Mouse (Mus musculus) olfactory bulb, adult 2 months (tissue): ENCODE measurements around the gene Stx1b. TPM values are rescaled to one million over a fixed set of nuclear protein-coding genes. Genes with fewer than 3 reads are reported as not detected.

Source experiments
- H3K27ac ChIP-seq: fragments of 200-500 bp; 2 replicates; pipeline ENCODE4 v1.5.1; 2012; ENCODE audit warnings: low read depth, low read length; ENCODE audit not compliant: insufficient read depth
- H3K4me1 ChIP-seq: fragments of 200-500 bp; 2 replicates; pipeline ENCODE4 v1.6.1; 2012; ENCODE audit warnings: low read length; ENCODE audit not compliant: control insufficient read depth, insufficient read depth
- H3K4me3 ChIP-seq: fragments of 200-500 bp; 2 replicates; pipeline ENCODE4 v1.5.1; 2012; ENCODE audit warnings: mild to moderate bottlenecking, low read depth, low read length, moderate library complexity; ENCODE audit not compliant: insufficient read depth
- CTCF ChIP-seq: fragments of 200-500 bp; IDR thresholded peaks from 2 replicates; pipeline ENCODE4 v1.5.1; 2012; ENCODE audit warnings: low read depth, mild to moderate bottlenecking, low read length, moderate library complexity; ENCODE audit not compliant: insufficient read depth
- POLR2A ChIP-seq: fragments of 200-500 bp; IDR thresholded peaks from 2 replicates; pipeline ENCODE4 v1.6.1; 2012; ENCODE audit warnings: mild to moderate bottlenecking, low read depth, low read length, moderate library complexity; ENCODE audit not compliant: insufficient read depth
- WGBS: fragments of 180-500 bp; shearing (Covaris S2); methylation state at CpG from one replicate; pipeline ENCODE4 v1.1.7; 2018; 5-methylcytosine and 5-hydroxymethylcytosine counted together
- polyA plus RNA-seq: library from polyadenylated mRNA; stranded (reverse); fragments of >200 nt; gene quantifications from 2 replicates; pipeline ENCODE4 v1.2.4, GENCODE M21; 2012; ENCODE audit warnings: low replicate concordance; ENCODE audit not compliant: missing spikeins, insufficient read depth, insufficient read length

Stx1b gene
- polyA plus RNA-seq, 1 experiment: not detected

DNA sequence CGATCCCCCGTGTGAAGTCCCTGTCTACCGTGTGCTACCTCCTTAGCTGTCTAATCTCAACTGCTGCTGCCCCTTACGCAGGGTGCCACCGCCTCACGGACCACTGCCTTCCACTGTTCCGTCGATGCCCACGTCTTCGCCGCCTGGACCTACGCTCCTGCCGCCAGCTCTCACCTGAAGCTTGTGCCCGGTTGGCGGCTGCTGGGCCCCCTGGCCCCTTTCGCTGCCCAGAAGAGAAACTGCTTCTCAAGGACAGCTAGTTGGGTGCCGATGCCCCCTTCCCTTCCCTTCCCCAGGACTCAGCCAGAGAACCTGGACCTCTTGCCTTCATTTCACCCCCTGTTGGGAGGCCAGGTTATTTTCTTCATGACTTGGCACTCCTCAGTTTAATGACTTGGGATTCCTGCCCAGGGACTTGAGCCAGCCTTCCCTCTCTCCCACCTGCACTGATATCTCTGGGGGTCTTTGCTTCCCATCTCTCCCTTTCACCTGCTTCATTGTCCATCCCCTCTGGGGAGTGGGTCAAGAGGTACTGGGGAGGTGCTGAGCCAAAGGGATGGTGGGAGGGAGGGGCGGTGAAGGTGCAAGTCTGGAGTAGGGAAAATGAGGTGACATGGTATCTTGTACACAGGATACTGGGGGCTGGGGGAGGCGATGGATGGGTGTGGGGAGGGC is 56.5 kb downstream of the Stx1b start:
- peaks cover 23% of the 10 kb centered on the region for H3K4me1 ChIP-seq
- TF ChIP-seq CTCF: no peak
- TF ChIP-seq POLR2A: no peak
- WGBS: 92% methylated on average over 19 of the region's 19 CpGs
- no peak overlapping the region for H3K4me3 ChIP-seq
- no peak overlapping the region for H3K27ac ChIP-seq

DNA sequence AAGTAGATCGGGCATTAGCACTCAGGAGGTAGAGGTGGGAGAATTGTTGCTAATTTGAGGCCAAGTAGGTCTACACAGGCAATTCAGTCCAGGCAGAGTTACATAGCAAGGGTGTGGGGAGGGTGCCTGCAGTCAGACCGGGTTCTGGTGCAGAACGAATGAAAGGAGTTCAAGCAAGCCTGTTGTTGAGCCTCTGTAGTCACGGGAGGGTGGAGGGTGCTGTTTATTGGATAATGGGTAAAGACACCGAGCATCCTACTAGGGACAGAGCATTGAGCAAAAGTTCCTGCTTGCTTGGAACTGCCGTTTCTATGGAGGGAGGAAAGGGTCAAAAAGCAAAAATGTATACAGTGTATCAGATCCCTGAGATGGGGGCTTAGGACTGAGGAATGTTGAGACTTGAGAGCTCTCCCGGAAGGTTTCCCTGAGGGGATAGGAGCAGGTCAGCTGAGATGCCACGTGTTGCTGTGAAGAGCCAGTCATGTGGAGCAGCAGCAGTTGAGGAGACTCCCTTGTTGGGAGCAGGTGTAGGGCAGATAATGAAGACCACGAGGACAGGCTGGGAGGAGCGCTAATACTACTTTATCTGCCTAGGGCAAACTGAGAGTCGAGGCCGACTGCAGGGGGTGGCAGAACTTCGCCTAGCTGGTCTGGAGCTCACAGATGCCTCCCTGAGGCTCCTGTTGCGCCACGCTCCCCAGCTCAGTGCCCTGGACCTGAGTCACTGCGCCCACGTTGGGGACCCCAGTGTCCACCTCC is 57.3 kb downstream of the Stx1b start:
- Histone ChIP-seq H3K27ac (no peak overlapping the region), H3K4me3 (no peak overlapping the region), H3K4me1 (peaks cover 23% of the 10 kb centered on the region)
- WGBS: 73% methylated on average over 17 of the region's 17 CpGs
- TF ChIP-seq CTCF (no peak), POLR2A (no peak)

- TF ChIP-seq CTCF (no peak), POLR2A (no peak)
- Histone ChIP-seq H3K27ac (no peak overlapping the region), H3K4me1 (peaks cover 19% of the 10 kb centered on the region), H3K4me3 (no peak overlapping the region)
- WGBS: 82% methylated on average over 2 of the region's 2 CpGs
Measured at GRCm38 (mm10) chr7:127765756-127766155, 58.6 kb downstream of the Stx1b start.

DNA sequence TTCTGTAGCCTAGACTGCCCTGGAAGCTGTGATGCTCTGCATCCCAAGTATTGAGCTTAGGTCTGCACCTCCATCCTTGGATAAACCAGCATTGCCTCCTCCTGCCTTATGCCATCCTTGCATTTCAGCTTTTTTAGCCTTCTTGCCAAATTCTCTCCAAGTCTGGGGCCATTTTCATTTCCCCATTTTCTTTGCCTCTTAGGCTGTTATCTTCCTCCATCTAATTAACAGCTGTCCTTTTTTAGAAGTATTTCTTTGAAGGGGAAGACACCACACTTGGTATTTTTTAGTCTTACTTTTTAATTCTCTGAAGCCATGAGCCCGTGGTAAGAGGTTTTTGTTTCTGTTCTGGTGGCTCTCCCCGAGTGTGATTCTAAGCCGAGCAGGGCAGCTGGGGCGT is 60.7 kb downstream of the Stx1b start:
- TF ChIP-seq CTCF (no peak), POLR2A (no peak)
- 93% methylated on average over 4 of the region's 4 CpGs for WGBS
- no peak overlapping the region for H3K4me3 ChIP-seq

GRCm38 (mm10) chr7:127761026-127761425 is 63.3 kb downstream of the Stx1b start:
- no peak overlapping the region for H3K4me3 ChIP-seq
- no peak overlapping the region for H3K27ac ChIP-seq
- H3K4me1 ChIP-seq: peaks cover 11% of the 10 kb centered on the region
- peak; percentile 70; the same call in 1 of the 2 replicates for TF ChIP-seq CTCF
- no peak for TF ChIP-seq POLR2A
- WGBS: 30% methylated on average over 7 of the region's 7 CpGs

More for the DNA sequence above, 60.7 kb downstream of the Stx1b start:
- H3K4me1 ChIP-seq: peaks cover 9% of the 10 kb centered on the region
- no peak overlapping the region for H3K27ac ChIP-seq

GRCm38 (mm10) chr7:127760478-127760877 is 63.9 kb downstream of the Stx1b start:
- peaks cover 13% of the 10 kb centered on the region for H3K4me1 ChIP-seq
- H3K27ac ChIP-seq: no peak overlapping the region
- 74% methylated on average over 3 of the region's 3 CpGs for WGBS
- no peak overlapping the region for H3K4me3 ChIP-seq
- TF ChIP-seq CTCF (no peak), POLR2A (no peak)

DNA sequence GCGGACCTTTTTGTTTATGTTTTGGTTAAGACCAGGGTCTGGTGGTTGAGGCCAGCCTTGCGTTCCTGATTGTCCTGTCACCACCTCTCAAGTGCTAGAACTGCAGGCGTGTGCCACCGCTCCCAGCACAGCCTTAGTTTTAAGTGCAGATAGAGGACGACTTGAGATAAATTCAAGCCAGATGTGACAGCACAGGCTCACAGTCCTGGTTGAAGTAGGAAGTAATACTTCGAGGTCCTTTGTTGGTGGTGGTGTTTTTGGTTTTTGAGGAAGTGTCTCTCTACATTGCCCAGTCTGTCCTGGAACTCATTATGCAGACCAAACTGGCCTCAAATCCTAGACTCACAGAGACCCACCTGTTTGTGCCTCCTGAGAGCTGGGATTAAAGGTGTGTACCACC is 64.6 kb downstream of the Stx1b start:
- no peak for TF ChIP-seq CTCF
- TF ChIP-seq POLR2A: no peak
- 77% methylated on average over 6 of the region's 6 CpGs for WGBS
- H3K27ac ChIP-seq: no peak overlapping the region
- no peak overlapping the region for H3K4me3 ChIP-seq
- peaks cover 18% of the 10 kb centered on the region for H3K4me1 ChIP-seq

Other genes starting within 250 kb of the Stx1b start
- gene Ccdc189, start 236.0 kb downstream of the Stx1b start, polyA plus RNA-seq: not detected in 2 replicates
- gene Rnf40, start 235.8 kb downstream of the Stx1b start, polyA plus RNA-seq: 81.5 TPM in 1 of 2 replicates, not detected in the other
- gene Zfp629, start 208.8 kb downstream of the Stx1b start, polyA plus RNA-seq: not detected in 2 replicates
- not detected in 2 replicates for gene Bcl7c, start 115.6 kb downstream of the Stx1b start, polyA plus RNA-seq
- gene Ctf1, start 111.8 kb downstream of the Stx1b start, polyA plus RNA-seq: not detected in 2 replicates
- not detected in 2 replicates for gene Ctf2, start 92.4 kb downstream of the Stx1b start, polyA plus RNA-seq
- not detected in 2 replicates for gene Fbxl19, start 80.0 kb downstream of the Stx1b start, polyA plus RNA-seq
- gene Orai3, start 54.7 kb downstream of the Stx1b start, polyA plus RNA-seq: not detected in 2 replicates
- gene Setd1a, start 47.9 kb downstream of the Stx1b start, polyA plus RNA-seq: 526 TPM in 1 of 2 replicates, not detected in the other
- gene Gm49388, start 38.9 kb downstream of the Stx1b start, polyA plus RNA-seq: not detected in 2 replicates
- not detected in 2 replicates for gene Hsd3b7, start 23.9 kb downstream of the Stx1b start, polyA plus RNA-seq
- not detected in 2 replicates for gene Stx4a, start 255 bp downstream of the Stx1b start, polyA plus RNA-seq
- not detected in 2 replicates for gene Zfp646, start 51.7 kb upstream of the Stx1b start, polyA plus RNA-seq
- not detected in 2 replicates for gene Zfp668, start 52.3 kb upstream of the Stx1b start, polyA plus RNA-seq
- not detected in 2 replicates for gene Prss53, start 66.4 kb upstream of the Stx1b start, polyA plus RNA-seq
- not detected in 2 replicates for gene Gm21974, start 70.9 kb upstream of the Stx1b start, polyA plus RNA-seq
- not detected in 2 replicates for gene Vkorc1, start 71.1 kb upstream of the Stx1b start, polyA plus RNA-seq
- not detected in 2 replicates for gene Bckdk, start 79.5 kb upstream of the Stx1b start, polyA plus RNA-seq
- not detected in 2 replicates for gene Kat8, start 88.0 kb upstream of the Stx1b start, polyA plus RNA-seq
- not detected in 2 replicates for gene Prss8, start 105.6 kb upstream of the Stx1b start, polyA plus RNA-seq
- not detected in 2 replicates for gene Prss36, start 122.2 kb upstream of the Stx1b start, polyA plus RNA-seq
- 1,012 and 1,678 TPM in 2 replicates for gene Fus, start 142.9 kb upstream of the Stx1b start, polyA plus RNA-seq
- gene Pycard, start 169.3 kb upstream of the Stx1b start, polyA plus RNA-seq: 340 TPM in 1 of 2 replicates, not detected in the other
- gene Trim72, start 179.4 kb upstream of the Stx1b start, polyA plus RNA-seq: not detected in 2 replicates
- gene Itgam, start 238.1 kb upstream of the Stx1b start, polyA plus RNA-seq: not detected in 2 replicates
- gene Gm49368, start 238.1 kb upstream of the Stx1b start, polyA plus RNA-seq: not detected in 2 replicates